Mouse (Mus musculus): ENCODE results near the gene Pde8b.

DNA sequence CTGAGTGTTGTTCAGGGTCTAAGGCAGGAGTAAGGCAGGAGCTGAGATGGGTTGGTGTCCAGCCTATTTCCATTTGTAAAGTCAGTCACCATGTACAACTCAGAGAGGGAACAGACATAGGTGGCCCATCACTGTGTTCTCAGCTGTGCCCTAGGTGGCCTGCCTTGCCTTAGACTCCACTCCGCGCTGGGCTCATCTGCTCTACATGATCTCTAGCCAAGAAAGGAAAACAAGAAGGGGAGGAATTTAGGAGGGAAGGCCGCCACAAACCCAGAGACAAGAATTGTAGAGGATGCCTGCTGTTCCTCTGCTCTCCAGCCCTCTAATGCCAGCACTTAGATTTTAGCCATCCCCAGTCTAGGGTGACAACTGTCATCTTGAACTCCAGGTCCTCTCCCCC lies 197.7 kb downstream of the Pde8b start:
- TF ChIP-seq MAFK (IDR thresholded peaks at IDR 0.05; ENCODE audit: insufficient read depth, low read depth, low read length): no peak
- no peak for TF ChIP-seq ZNF384 (IDR thresholded peaks at IDR 0.05; ENCODE audit: low read depth, low read length)
